Mouse (Mus musculus) liver, embryonic 14.5 days (tissue): Measurements from ENCODE around the gene Vsig8. TPM values are rescaled to one million over a fixed set of nuclear protein-coding genes. Genes with fewer than 3 reads are reported as not detected.
A peak's percentile ranks its signal among the peaks of the same experiment; 100 is the strongest.

Experiments used
- ATAC-seq: fragments of 200-750 bp; cut with Nextera tagmentation; 2 replicates; pipeline ENCODE4 v1.8.0; 2017; ENCODE audit warnings: moderate number of reproducible peaks, mild to moderate bottlenecking, moderate library complexity; ENCODE audit not compliant: insufficient read depth
- DNase-seq, 3 experiments: peaks; one replicate each; pipeline ENCODE4 v3.0.0-alpha.2; 2012 to 2013; ENCODE audit warnings: low read depth in 3 of 3, low spot score in 3 of 3
- H3K27ac ChIP-seq: fragments of 300-500 bp; sonication (generic); 2 replicates; pipeline ENCODE4 v1.5.1; 2014; ENCODE audit warnings: moderate library complexity, mild to moderate bottlenecking, control low read depth, inconsistent platforms
- H3K27me3 ChIP-seq: fragments of 300-500 bp; sonication (generic); 2 replicates; pipeline ENCODE4 v1.6.1; 2014; ENCODE audit warnings: mild to moderate bottlenecking, low read length, moderate library complexity; ENCODE audit not compliant: control insufficient read depth, insufficient read depth
- H3K36me3 ChIP-seq: fragments of 300-500 bp; sonication (generic); replicated peaks from 2 replicates; pipeline ENCODE4 v1.6.1; 2014; ENCODE audit warnings: low read depth; ENCODE audit not compliant: control insufficient read depth, insufficient read depth
- H3K4me1 ChIP-seq, 2 experiments: fragments of 200-500 bp in 1 of 2; fragments of 300-500 bp in 1 of 2; sonication (generic) in 1 of 2; replicated peaks; 2 replicates each; pipeline ENCODE4 v1.6.1; 2012 to 2014; ENCODE audit warnings: antibody characterized with exemption in 1 of 2, inconsistent platforms in 1 of 2, low read length in 1 of 2; ENCODE audit not compliant: control insufficient read depth in 2 of 2, insufficient read depth in 2 of 2
- H3K4me2 ChIP-seq: fragments of 300-500 bp; sonication (generic); 2 replicates; pipeline ENCODE4 v1.6.1; 2014; ENCODE audit warnings: low read depth, mild to moderate bottlenecking, control low read depth, moderate library complexity
- H3K4me3 ChIP-seq, 2 experiments: fragments of 200-500 bp in 1 of 2; fragments of 300-500 bp in 1 of 2; sonication (generic) in 1 of 2; 2 replicates each; pipeline ENCODE4 v1.5.1; 2012 to 2014; ENCODE audit warnings: low read depth in 2 of 2, low read length in 2 of 2, mild to moderate bottlenecking in 2 of 2, control low read depth in 1 of 2, inconsistent platforms in 1 of 2, moderate library complexity in 1 of 2; ENCODE audit not compliant: insufficient read depth in 1 of 2
- H3K9ac ChIP-seq: fragments of 300-500 bp; sonication (generic); replicated peaks from 2 replicates; pipeline ENCODE4 v1.6.1; 2014; ENCODE audit warnings: mild to moderate bottlenecking, control low read depth, moderate library complexity
- H3K9me3 ChIP-seq: fragments of 300-500 bp; sonication (generic); 2 replicates; pipeline ENCODE4 v1.6.1; 2016; ENCODE audit warnings: low read length, mixed read lengths; ENCODE audit not compliant: control insufficient read depth
- CTCF ChIP-seq: IDR thresholded peaks from 2 replicates; pipeline ENCODE4 v1.5.1; 2016; ENCODE audit warnings: antibody characterized with exemption, low read depth, control low read depth
- EP300 ChIP-seq: IDR thresholded peaks from 2 replicates; pipeline ENCODE4 v1.6.1; 2016; ENCODE audit warnings: antibody characterized with exemption, low read depth
- WGBS: fragments of 180-500 bp; shearing (Covaris S2); extraction: QIAGEN DNeasy Blood & Tissue Kit; methylation state at CpG from one replicate; pipeline ENCODE4 v1.1.7; 2014; ENCODE audit not compliant: insufficient replicate concordance; 5-methylcytosine and 5-hydroxymethylcytosine counted together
- polyA plus RNA-seq, 2 experiments: library from polyadenylated mRNA; depleted of rRNA in 1 of 2; stranded (reverse) in 1 of 2; unstranded in 1 of 2; fragments of >200 nt; fragmentation: Nextera tagmentation in 1 of 2; extraction: Ambion mirVana in 1 of 2; gene quantifications; 2 replicates each; pipeline versions ENCODE4 v1.2.1 to v1.2.3; 2012 to 2014

The Vsig8 gene
- polyA plus RNA-seq, 2 experiments = not detected

GRCm38 (mm10) chr1:172522524-172522923 is 33.2 kb upstream of the Vsig8 start:
- Histone ChIP-seq H3K36me3 (no peaks in the 10 kb centered on the region), H3K9me3 (no peaks in the 10 kb centered on the region), H3K9ac (no peak overlapping the region), H3K4me3 (no peak overlapping the region), H3K27me3 (peaks cover 7% of the 10 kb centered on the region; the same call in 1 of the 2 replicates), H3K27ac (no peak overlapping the region), H3K4me1 (peaks cover 0 to 12% of the 10 kb centered on the region in 2 experiments; a peak in 2 of 4 replicates), H3K4me2 (no peak overlapping the region)
- DNase-seq (no peak), ATAC-seq (no peak)
- no peak for TF ChIP-seq EP300
- TF ChIP-seq CTCF = no peak
- WGBS = 24% methylated on average over 7 of the region's 7 CpGs

- Histone ChIP-seq H3K27me3 (peaks cover 8% of the 10 kb centered on the region; the same call in 1 of the 2 replicates), H3K27ac (no peak overlapping the region)
Observed at GRCm38 (mm10) chr1:172523699-172524101, 32.0 kb upstream of the Vsig8 start.

GRCm38 (mm10) chr1:172525027-172525764 is 30.5 kb upstream of the Vsig8 start:
- Histone ChIP-seq H3K4me2 (no peak overlapping the region; the same call in 1 of the 2 replicates), H3K27me3 (peaks cover 8% of the 10 kb centered on the region; the same call in 1 of the 2 replicates), H3K9ac (no peak overlapping the region), H3K4me3 (no peak overlapping the region), H3K36me3 (no peaks in the 10 kb centered on the region), H3K4me1 (peaks cover 0 to 12% of the 10 kb centered on the region in 2 experiments; a peak in 2 of 4 replicates), H3K27ac (no peak overlapping the region), H3K9me3 (no peaks in the 10 kb centered on the region)
- 0 out of 2 replicates have a peak, but pooled peaks have one; percentile 15 for TF ChIP-seq CTCF
- no peak for TF ChIP-seq EP300
- peak; percentile 30 for ATAC-seq
- WGBS = 15% methylated on average over 15 of the region's 15 CpGs
- no peak for DNase-seq

More at GRCm38 (mm10) chr1:172523699-172524101, 32.0 kb upstream of the Vsig8 start:
- 61% methylated on average over 12 of the region's 12 CpGs for WGBS
- H3K36me3 ChIP-seq = no peaks in the 10 kb centered on the region
- ATAC-seq (no peak), DNase-seq (no peak)
- no peaks in the 10 kb centered on the region for H3K9me3 ChIP-seq
- no peak for TF ChIP-seq CTCF
- TF ChIP-seq EP300 = no peak
- no peak overlapping the region for H3K4me2 ChIP-seq
- H3K4me3 ChIP-seq = no peak overlapping the region
- H3K4me1 ChIP-seq = peaks cover 0 to 12% of the 10 kb centered on the region in 2 experiments; a peak in 2 of 4 replicates
- no peak overlapping the region for H3K9ac ChIP-seq

GRCm38 (mm10) chr1:172525971-172526370 is 29.8 kb upstream of the Vsig8 start:
- DNase-seq = no peak
- H3K36me3 ChIP-seq = no peaks in the 10 kb centered on the region
- H3K27me3 ChIP-seq = peaks cover 8% of the 10 kb centered on the region; the same call in 1 of the 2 replicates
- no peak overlapping the region for H3K27ac ChIP-seq
- H3K4me2 ChIP-seq = peak overlapping the region; percentile 23
- ATAC-seq = no peak
- H3K9ac ChIP-seq = no peak overlapping the region
- peaks cover 0 to 14% of the 10 kb centered on the region in 2 experiments; a peak in 2 of 4 replicates for H3K4me1 ChIP-seq
- TF ChIP-seq CTCF = no peak
- TF ChIP-seq EP300 = no peak
- no peaks in the 10 kb centered on the region for H3K9me3 ChIP-seq
- H3K4me3 ChIP-seq = no peak overlapping the region
- 17% methylated on average over 7 of the region's 7 CpGs for WGBS

GRCm38 (mm10) chr1:172526380-172527081 is 29.2 kb upstream of the Vsig8 start:
- Histone ChIP-seq H3K4me3 (no peak overlapping the region), H3K4me2 (peak overlapping the region; percentile 23), H3K27ac (no peak overlapping the region), H3K36me3 (no peaks in the 10 kb centered on the region), H3K27me3 (peaks cover 8% of the 10 kb centered on the region; the same call in 1 of the 2 replicates), H3K9ac (no peak overlapping the region), H3K4me1 (peaks cover 0 to 12% of the 10 kb centered on the region in 2 experiments; a peak in 2 of 4 replicates), H3K9me3 (no peaks in the 10 kb centered on the region)
- no peak for TF ChIP-seq CTCF
- TF ChIP-seq EP300 = peak; percentile 40; the same call in 1 of the 2 replicates
- WGBS = 4% methylated on average over 23 of the region's 23 CpGs
- DNase-seq (peak; percentile 45 to 50 (median 49)), ATAC-seq (peak; percentile 70; the same call in 1 of the 2 replicates)
